Mouse (Mus musculus) CH12.LX (cell line): ENCODE results near the gene Btbd35f2.
"Not testable (repeated sequence)": the region's sequence is repeated elsewhere in the genome, so short reads cannot be mapped to it uniquely, and the experiment has no call there.

Experiments used
- CHD2 ChIP-seq: IDR thresholded peaks from 2 replicates; pipeline ENCODE4 v1.6.1; 2011; ENCODE audit warnings: low read length, improper control_type of control experiment
- CTCF ChIP-seq, 2 experiments: IDR thresholded peaks in 1 of 2; conservative IDR thresholded peaks in 1 of 2; 2 replicates each; pipeline ENCODE4 v1.5.1; 2011 to 2012; ENCODE audit warnings: low read depth in 2 of 2, low read length in 2 of 2, improper control_type of control experiment in 1 of 2, inconsistent platforms in 1 of 2, mild to moderate bottlenecking in 1 of 2, moderate library complexity in 1 of 2
- EP300 ChIP-seq: IDR thresholded peaks from 2 replicates; pipeline ENCODE4 v1.6.1; 2011; ENCODE audit warnings: low read length, improper control_type of control experiment
- IRF4 ChIP-seq: IDR thresholded peaks from 2 replicates; pipeline ENCODE4 v1.6.1; 2014; ENCODE audit warnings: low read depth, mild to moderate bottlenecking, inconsistent platforms, low read length, improper control_type of control experiment
- MAX ChIP-seq: IDR thresholded peaks from 2 replicates; pipeline ENCODE4 v1.6.1; 2011; ENCODE audit warnings: low read length, improper control_type of control experiment
- MXI1 ChIP-seq: IDR thresholded peaks from 2 replicates; pipeline ENCODE4 v1.6.1; 2011; ENCODE audit warnings: mild to moderate bottlenecking, low read depth, low read length, improper control_type of control experiment
- NELFE ChIP-seq: IDR thresholded peaks from 2 replicates; pipeline ENCODE4 v1.6.1; 2011; ENCODE audit warnings: low read depth, low read length, improper control_type of control experiment
- PAX5 ChIP-seq: IDR thresholded peaks from 2 replicates; pipeline ENCODE4 v1.6.1; 2012; ENCODE audit warnings: low read length, inconsistent platforms, mixed read lengths
- POLR2A ChIP-seq: IDR thresholded peaks from 2 replicates; pipeline ENCODE4 v1.6.1; 2011; ENCODE audit warnings: low read depth, mild to moderate bottlenecking, improper control_type of control experiment, low read length
- USF2 ChIP-seq: conservative IDR thresholded peaks from 2 replicates; pipeline ENCODE4 v1.6.1; 2011; ENCODE audit warnings: low read depth, low read length, improper control_type of control experiment
- ZMIZ1 ChIP-seq: IDR thresholded peaks from 2 replicates; pipeline ENCODE4 v1.6.1; 2012; ENCODE audit warnings: low read depth, mild to moderate bottlenecking, inconsistent platforms, low read length, improper control_type of control experiment
- ZNF384 ChIP-seq: IDR thresholded peaks from 2 replicates; pipeline ENCODE4 v1.6.1; 2012; ENCODE audit warnings: low read depth, low read length, improper control_type of control experiment, inconsistent platforms

DNA sequence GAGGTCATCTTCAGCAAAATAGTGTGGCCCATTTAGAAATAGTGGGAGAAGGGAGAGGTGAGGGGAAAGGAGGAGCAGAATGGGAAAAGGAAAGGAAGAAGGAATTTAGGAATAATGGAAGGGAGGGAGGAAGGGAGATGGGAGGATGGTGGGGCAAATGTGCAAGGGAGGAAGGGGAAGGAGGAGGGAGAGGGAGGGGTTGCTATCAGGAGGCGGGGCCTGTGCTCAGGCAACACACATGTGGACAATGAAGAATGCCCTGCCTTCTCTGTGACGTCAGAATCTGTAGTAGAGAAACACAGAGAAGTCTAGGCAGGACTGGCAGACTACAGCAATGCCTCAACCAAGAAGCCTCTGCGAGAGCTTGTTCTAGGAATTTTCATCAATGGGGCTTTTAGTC, at the start of gene Btbd35f2:
- TF ChIP-seq POLR2A; MXI1; CTCF (conservative IDR thresholded peaks at IDR 0.05 in 1 of 2, IDR thresholded peaks at IDR 0.05 in 1 of 2; ENCODE audit: low read depth in 2 of 2, low read length in 2 of 2); ZNF384; EP300; IRF4; MAX; ZMIZ1; USF2; NELFE; CHD2; PAX5: not testable (repeated sequence)
